In the genomic region with DNA sequence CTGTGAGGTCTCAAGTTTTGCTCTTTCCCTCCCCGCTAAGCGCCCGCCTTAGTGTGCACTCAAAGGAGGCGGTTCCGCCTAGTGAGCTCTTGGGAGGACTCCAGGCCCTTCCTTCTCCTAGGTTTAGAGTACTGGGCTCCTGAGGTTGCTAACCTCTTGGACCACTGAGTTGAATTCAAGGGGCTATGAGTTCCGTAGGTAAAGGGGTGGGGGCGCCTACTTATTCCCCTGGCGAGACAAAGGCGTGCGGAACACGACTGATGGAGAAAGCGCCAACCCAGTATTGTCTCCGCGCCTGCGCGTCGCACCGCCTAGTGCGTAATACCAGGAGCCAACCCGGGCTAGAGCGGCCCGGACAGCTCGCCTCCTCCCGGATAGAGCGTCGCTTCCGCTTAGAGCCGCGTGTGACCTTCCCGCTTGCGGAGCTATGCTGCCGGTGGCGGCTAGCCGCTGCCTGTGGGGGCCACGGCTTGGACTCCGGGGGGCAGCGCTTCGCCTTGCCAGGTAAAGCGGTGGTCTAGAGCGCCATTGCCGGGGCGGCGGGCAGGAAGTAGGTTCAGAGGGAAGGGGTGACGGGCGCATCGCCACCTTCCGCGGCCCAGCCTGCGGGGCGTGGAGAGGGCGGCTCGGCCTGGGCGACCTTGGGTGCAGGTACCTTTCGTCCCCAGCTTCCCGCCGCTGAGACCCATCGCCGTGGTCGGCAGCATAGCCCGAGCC, we compare ENCODE assay signal across 8 mouse cellular contexts. TPM values are rescaled to one million over a fixed set of nuclear protein-coding genes. Genes with fewer than 3 reads are reported as not detected.
DNase-seq lines count a peak whose midpoint lies in the region; ATAC-seq lines count a peak whose summit lies in the region.

TSS of gene Mrpl12 (plus strand) at position 349 of the 717 bp plus-strand sequence.

- peak; percentile 96 for DNase-seq in CD4-positive, CD25-positive, alpha-beta regulatory T cell, adult 2 months (ENCODE audit: low read depth, low spot score)
- peak; percentile 79 for DNase-seq in fibroblast of lung, adult 2 months (ENCODE audit: low read depth)
- DNase-seq in kidney, postnatal 14 days, result peak; percentile 94
- DNase-seq in liver, embryonic 13.5 days, result peak; percentile 82
- peak; percentile 90 for DNase-seq in neural tube, embryonic 10.5 days (ENCODE audit: extremely low spot score, low spot score)

- H3K4me3 ChIP-seq in brown adipose tissue, adult 24 weeks (ENCODE audit: insufficient read depth, low read depth, low read length), result peak within 1 kb of the TSS; percentile 89
- H3K4me3 ChIP-seq in heart, embryonic 14.5 days (ENCODE audit: control insufficient read depth in 1 of 2, insufficient read depth in 1 of 2, low read depth in 1 of 2, low read length in 2 of 2), result peak within 1 kb of the TSS; percentile 96 to 98
- H3K4me3 ChIP-seq in liver, embryonic 13.5 days (replicated peaks), result peak within 1 kb of the TSS; percentile 85
- peak within 1 kb of the TSS; percentile 82 for H3K4me3 ChIP-seq in stomach, embryonic 16.5 days (replicated peaks; ENCODE audit: low read length)

- H3K27me3 ChIP-seq in heart, embryonic 14.5 days (ENCODE audit: control insufficient read depth, insufficient read depth, low read length), result no peaks in the 10 kb centered on the region
- H3K27me3 ChIP-seq in liver, embryonic 13.5 days, result no peaks in the 10 kb centered on the region
- no peaks in the 10 kb centered on the region for H3K27me3 ChIP-seq in stomach, embryonic 16.5 days (ENCODE audit: control insufficient read depth, insufficient read depth, low read length)

- no peaks in the 10 kb centered on the region; the same call in 1 of the 2 replicates for H3K4me1 ChIP-seq in brown adipose tissue, adult 24 weeks (ENCODE audit: control insufficient read depth, insufficient read depth, insufficient read length, low read length)
- H3K4me1 ChIP-seq in heart, embryonic 14.5 days (ENCODE audit: control insufficient read depth in 2 of 2, insufficient read depth in 2 of 2, low read length in 2 of 2), result peaks cover 5 to 16% of the 10 kb centered on the region in 2 experiments
- H3K4me1 ChIP-seq in liver, embryonic 13.5 days (replicated peaks), result peaks cover 56% of the 10 kb centered on the region
- H3K4me1 ChIP-seq in stomach, embryonic 16.5 days (ENCODE audit: control insufficient read depth, insufficient read depth, low read length), result peaks cover 16% of the 10 kb centered on the region

- H3K9me3 ChIP-seq in heart, embryonic 14.5 days (ENCODE audit: control insufficient read depth, low read length), result no peaks in the 10 kb centered on the region
- no peaks in the 10 kb centered on the region for H3K9me3 ChIP-seq in liver, embryonic 13.5 days (replicated peaks)
- H3K9me3 ChIP-seq in stomach, embryonic 16.5 days (replicated peaks; ENCODE audit: control insufficient read depth, low read length), result no peaks in the 10 kb centered on the region

- peak within 1 kb of the TSS; percentile 87 for H3K4me2 ChIP-seq in heart, embryonic 14.5 days (ENCODE audit: low read length)
- peak within 1 kb of the TSS; percentile 92 for H3K4me2 ChIP-seq in liver, embryonic 13.5 days
- H3K4me2 ChIP-seq in stomach, embryonic 16.5 days (ENCODE audit: low read depth, low read length), result peak within 1 kb of the TSS; percentile 88

- H3K27ac ChIP-seq in brown adipose tissue, adult 24 weeks (replicated peaks; ENCODE audit: low read depth, low read length), result peak within 1 kb of the TSS; percentile 83
- peak within 1 kb of the TSS; percentile 82 to 85 for H3K27ac ChIP-seq in heart, embryonic 14.5 days (replicated peaks in 1 of 2; ENCODE audit: control insufficient read depth in 1 of 2, insufficient read depth in 1 of 2, low read depth in 2 of 2, low read length in 2 of 2)
- peak within 1 kb of the TSS; percentile 80 for H3K27ac ChIP-seq in liver, embryonic 13.5 days
- peak within 1 kb of the TSS; percentile 77 for H3K27ac ChIP-seq in stomach, embryonic 16.5 days (ENCODE audit: low read length)

- peak; percentile 91 for ATAC-seq in heart, embryonic 14.5 days (ENCODE audit: insufficient number of reproducible peaks, insufficient read depth, low FRiP score, low read depth)
- ATAC-seq in liver, embryonic 13.5 days (ENCODE audit: low read depth), result peak; percentile 89
- ATAC-seq in stomach, embryonic 16.5 days (ENCODE audit: insufficient read depth, low FRiP score), result peak; percentile 95

- WGBS in heart, embryonic 14.5 days, result under 1% methylated on average over 60 of the region's 60 CpGs
- under 1% methylated on average over 60 of the region's 60 CpGs for WGBS in liver, embryonic 13.5 days (ENCODE audit: insufficient replicate concordance)
- WGBS in stomach, embryonic 16.5 days, result under 1% methylated on average over 60 of the region's 60 CpGs

- peak within 1 kb of the TSS; percentile 98 for H3K9ac ChIP-seq in heart, embryonic 14.5 days (ENCODE audit: low read length)
- peak within 1 kb of the TSS; percentile 93 for H3K9ac ChIP-seq in liver, embryonic 13.5 days
- peak within 1 kb of the TSS; percentile 93 for H3K9ac ChIP-seq in stomach, embryonic 16.5 days (ENCODE audit: low read length)

- H3K36me3 ChIP-seq in heart, embryonic 14.5 days (ENCODE audit: control insufficient read depth, insufficient read depth, low read length), result peaks cover 84% of the 10 kb centered on the region
- H3K36me3 ChIP-seq in liver, embryonic 13.5 days, result peaks cover 81% of the 10 kb centered on the region
- H3K36me3 ChIP-seq in stomach, embryonic 16.5 days (ENCODE audit: control insufficient read depth, insufficient read depth, low read length), result peaks cover 26% of the 10 kb centered on the region

RNA-seq across cellular contexts. Expression of gene Mrpl12, which starts in this region (rescaled TPM):
- 278 and 304 TPM in 2 replicates for polyA plus RNA-seq in brown adipose tissue, adult 24 weeks (2012; ENCODE audit: insufficient read depth, insufficient read length, missing spikeins)
- polyA plus RNA-seq in heart, embryonic 14.5 days (2014; fragmentation: Nextera tagmentation; extraction: Ambion mirVana), result 225 and 239 TPM in 2 replicates
- 142 and 150 TPM in 2 replicates for polyA plus RNA-seq in liver, embryonic 13.5 days (2015; fragmentation: Nextera tagmentation; extraction: Ambion mirVana)
- polyA plus RNA-seq in stomach, embryonic 16.5 days (2015; fragmentation: Nextera tagmentation; extraction: Ambion mirVana), result 140 and 145 TPM in 2 replicates

Comparison
In these comparisons a context has a peak if more than half of its experiments do, and no peak if none do; other contexts are left out.
1. Peak in every context shown above with its lines: DNase-seq, ATAC-seq, H3K4me3 ChIP-seq and H3K27ac ChIP-seq.